Comparison of ENCODE assay signal across 11 mouse cellular contexts in the genomic region with DNA sequence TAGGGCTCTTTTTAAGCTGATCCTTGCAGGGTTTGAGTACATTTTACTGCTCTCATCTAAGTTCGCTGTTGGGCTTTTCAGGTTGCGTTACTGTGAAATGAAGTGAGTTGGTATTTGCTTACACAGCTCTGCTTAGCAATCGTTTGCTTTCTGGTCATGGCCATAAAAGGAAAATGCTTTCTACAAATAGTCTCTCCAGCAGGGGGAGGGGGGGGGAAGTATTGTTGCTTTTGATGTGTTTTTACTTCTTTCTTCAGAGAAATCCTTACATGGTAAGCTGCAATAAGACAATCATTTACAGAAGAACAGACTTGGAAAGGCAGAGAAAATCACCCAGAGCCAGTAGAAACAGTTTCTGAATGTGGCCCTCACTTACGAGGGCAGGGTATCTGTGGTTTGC.
A peak's percentile ranks its signal among the peaks of the same experiment; 100 is the strongest.
DNase-seq lines count a peak whose midpoint lies in the region; ATAC-seq and TF ChIP-seq lines count a peak whose summit lies in the region.
"Had no signal": no experiment of that assay in that cellular context is flagged by ENCODE, and none has a peak within 500 bp of the region (broad histone marks: within the 10 kb centered on the region; RNA-seq: fewer than 3 reads in every experiment).

No protein-coding gene starts in this region.

- H3K36me3 ChIP-seq in heart, embryonic 16.5 days (ENCODE audit: control insufficient read depth, insufficient read depth), result no peaks in the 10 kb centered on the region
- H3K36me3 ChIP-seq in hindbrain, embryonic 12.5 days, result no peaks in the 10 kb centered on the region
- H3K36me3 ChIP-seq: hindbrain, embryonic 15.5 days; neural tube, embryonic 13.5 days had no signal

- no peak overlapping the region for H3K4me3 ChIP-seq in heart, embryonic 16.5 days (ENCODE audit: low read length)
- H3K4me3 ChIP-seq in hindbrain, embryonic 12.5 days, result no peak overlapping the region
- H3K4me3 ChIP-seq: hindbrain, embryonic 15.5 days; neural tube, embryonic 13.5 days had no signal

- TF ChIP-seq POLR2A in brain, embryonic 14.5 days (IDR thresholded peaks at IDR 0.05; ENCODE audit: borderline replicate concordance, extremely low read depth, insufficient read depth, insufficient read length, poor library complexity, severe bottlenecking), result no peak

- no peak for ATAC-seq in heart, embryonic 16.5 days (replicated peaks; ENCODE audit: extremely low read depth, insufficient read depth, low FRiP score)
- ATAC-seq in hindbrain, embryonic 12.5 days (ENCODE audit: low FRiP score), result no peak

- H3K4me2 ChIP-seq in heart, embryonic 16.5 days (ENCODE audit: low read depth, low read length), result peak overlapping the region; percentile 41
- H3K4me2 ChIP-seq in hindbrain, embryonic 12.5 days (replicated peaks), result no peak overlapping the region
- H3K4me2 ChIP-seq: hindbrain, embryonic 15.5 days; neural tube, embryonic 13.5 days had no signal

- no peaks in the 10 kb centered on the region for H3K27me3 ChIP-seq in heart, embryonic 16.5 days (ENCODE audit: control insufficient read depth, insufficient read depth, low read length)
- no peaks in the 10 kb centered on the region for H3K27me3 ChIP-seq in hindbrain, embryonic 12.5 days
- H3K27me3 ChIP-seq: hindbrain, embryonic 15.5 days; neural tube, embryonic 13.5 days had no signal

- WGBS in heart, embryonic 16.5 days, result 42% methylated on average over 4 of the region's 4 CpGs
- WGBS in hindbrain, embryonic 12.5 days, result 59% methylated on average over 4 of the region's 4 CpGs

- no peaks in the 10 kb centered on the region for H3K9me3 ChIP-seq in heart, embryonic 16.5 days (replicated peaks; ENCODE audit: control insufficient read depth, low read length)
- H3K9me3 ChIP-seq in hindbrain, embryonic 12.5 days (replicated peaks), result no peaks in the 10 kb centered on the region
- H3K9me3 ChIP-seq: hindbrain, embryonic 15.5 days; neural tube, embryonic 13.5 days had no signal

- no peak for DNase-seq in heart, postnatal 4 days
- peak; percentile 6 for DNase-seq in CD4-positive helper T cell, adult 2 months (ENCODE audit: low read depth, low spot score)
- peak; percentile 38 for DNase-seq in brain, embryonic 14.5 days (ENCODE audit: low read depth)
- peak; percentile 3 to 19 for DNase-seq in kidney, postnatal 25 days
- DNase-seq in spleen, adult 18-20 months, result no peak
- no peak for DNase-seq in gastrocnemius, postnatal 25 days

- peak overlapping the region; percentile 35 for H3K9ac ChIP-seq in heart, embryonic 16.5 days (ENCODE audit: low read length)
- no peak overlapping the region for H3K9ac ChIP-seq in hindbrain, embryonic 12.5 days
- H3K9ac ChIP-seq: hindbrain, embryonic 15.5 days; liver, embryonic 14.5 days; neural tube, embryonic 13.5 days had no signal

- TF ChIP-seq CTCF in brain, embryonic 14.5 days (IDR thresholded peaks at IDR 0.05; ENCODE audit: borderline replicate concordance, extremely low read depth, insufficient read depth, insufficient read length), result no peak

- peak overlapping the region; percentile 35 for H3K27ac ChIP-seq in heart, embryonic 16.5 days (ENCODE audit: low read length)
- no peak overlapping the region for H3K27ac ChIP-seq in hindbrain, embryonic 12.5 days
- H3K27ac ChIP-seq: hindbrain, embryonic 15.5 days; liver, embryonic 14.5 days; neural tube, embryonic 13.5 days had no signal

- peaks cover 14% of the 10 kb centered on the region for H3K4me1 ChIP-seq in heart, embryonic 16.5 days (ENCODE audit: control insufficient read depth, insufficient read depth, low read length)
- peaks cover 3% of the 10 kb centered on the region; the same call in 1 of the 2 replicates for H3K4me1 ChIP-seq in hindbrain, embryonic 12.5 days
- H3K4me1 ChIP-seq: neural tube, embryonic 13.5 days had no signal

Comparison
In these comparisons a context has a peak if more than half of its experiments do, and no peak if none do; other contexts are left out.
1. DNase-seq: peak in CD4-positive helper T cell, adult 2 months (single experiment), brain, embryonic 14.5 days (single experiment) and kidney, postnatal 25 days (2 of 2); none in heart, postnatal 4 days (single experiment), spleen, adult 18-20 months (0 of 2) and gastrocnemius, postnatal 25 days (single experiment).